Mouse (Mus musculus) kidney, postnatal 0 days (tissue): ENCODE measurements around the gene Tnnt3. TPM values are rescaled to one million over a fixed set of nuclear protein-coding genes. Genes with fewer than 3 reads are reported as not detected.

Experiments
- ATAC-seq: fragments of 200-750 bp; cut with Nextera tagmentation; replicated peaks from 2 replicates; pipeline ENCODE4 v1.8.0; 2017; ENCODE audit warnings: low read depth, moderate number of reproducible peaks, moderate TSS enrichment, moderate library complexity; ENCODE audit not compliant: low FRiP score
- DNase-seq: peaks from one replicate; pipeline ENCODE4 v3.0.0-alpha.2; 2016; ENCODE audit warnings: low spot score
- H3K27ac ChIP-seq: fragments of 300-500 bp; sonication (generic); 2 replicates; pipeline ENCODE4 v1.5.1; 2014; ENCODE audit warnings: mild to moderate bottlenecking
- H3K27me3 ChIP-seq: fragments of 300-500 bp; sonication (generic); 2 replicates; pipeline ENCODE4 v1.6.1; 2014; ENCODE audit warnings: low read length, mixed read lengths; ENCODE audit not compliant: insufficient read depth
- H3K36me3 ChIP-seq: fragments of 300-500 bp; sonication (generic); 2 replicates; pipeline ENCODE4 v1.6.1; 2014; ENCODE audit warnings: low read length, mixed read lengths; ENCODE audit not compliant: insufficient read depth
- H3K4me1 ChIP-seq: fragments of 300-500 bp; sonication (generic); replicated peaks from 2 replicates; pipeline ENCODE4 v1.6.1; 2014; ENCODE audit warnings: antibody characterized with exemption, low read length, mixed read lengths; ENCODE audit not compliant: insufficient read depth
- H3K4me2 ChIP-seq: fragments of 300-500 bp; sonication (generic); 2 replicates; pipeline ENCODE4 v1.6.1; 2014; ENCODE audit warnings: mild to moderate bottlenecking, low read length, moderate library complexity, mixed read lengths
- H3K4me3 ChIP-seq: fragments of 300-500 bp; sonication (generic); replicated peaks from 2 replicates; pipeline ENCODE4 v1.5.1; 2014; ENCODE audit warnings: low read depth, low read length
- H3K9ac ChIP-seq: fragments of 300-500 bp; sonication (generic); 2 replicates; pipeline ENCODE4 v1.6.1; 2014; ENCODE audit warnings: low read depth, low read length
- H3K9me3 ChIP-seq: fragments of 300-500 bp; sonication (generic); replicated peaks from 2 replicates; pipeline ENCODE4 v1.6.1; 2016; ENCODE audit warnings: low read length, inconsistent platforms, mixed read lengths
- CTCF ChIP-seq: IDR thresholded peaks from 2 replicates; pipeline ENCODE4 v1.5.1; 2016; ENCODE audit warnings: antibody characterized with exemption, low read depth, mild to moderate bottlenecking, moderate library complexity
- WGBS: fragments of 180-500 bp; shearing (Covaris S2); extraction: QIAGEN DNeasy Blood & Tissue Kit; methylation state at CpG from one replicate; pipeline ENCODE4 v1.1.7; 2014; 5-methylcytosine and 5-hydroxymethylcytosine counted together
- polyA plus RNA-seq: library from polyadenylated mRNA; unstranded; fragments of >200 nt; fragmentation: Nextera tagmentation; extraction: Ambion mirVana; gene quantifications from 2 replicates; pipeline ENCODE4 v1.2.1, GENCODE M21; 2015

The Tnnt3 gene
- polyA plus RNA-seq, 1 experiment from 2014 or later: 3.4 TPM

- Histone ChIP-seq H3K9me3 (no peaks in the 10 kb centered on the region), H3K36me3 (no peaks in the 10 kb centered on the region), H3K4me1 (peaks cover 34% of the 10 kb centered on the region), H3K4me3 (no peak overlapping the region), H3K4me2 (no peak overlapping the region), H3K27me3 (no peaks in the 10 kb centered on the region), H3K27ac (peak overlapping the region; percentile 21; the same call in 1 of the 2 replicates), H3K9ac (no peak overlapping the region)
- TF ChIP-seq CTCF: no peak
- ATAC-seq (peak; percentile 44), DNase-seq (peak; percentile 61)
- WGBS: 27% methylated on average over 11 of the region's 11 CpGs
These were observed 66.5 kb downstream of the Tnnt3 start for GRCm38 (mm10) chr7:142564955-142565643.

Other genes with a start within 250 kb of the Tnnt3 start
- not detected in 2 replicates for gene Gm2431, start 240.5 kb upstream of the Tnnt3 start, polyA plus RNA-seq
- gene Gm4559, start 224.5 kb upstream of the Tnnt3 start, polyA plus RNA-seq: not detected in 2 replicates
- not detected in 2 replicates for gene Krtap5-1, start 201.7 kb upstream of the Tnnt3 start, polyA plus RNA-seq
- not detected in 2 replicates for gene Krtap5-4, start 195.3 kb upstream of the Tnnt3 start, polyA plus RNA-seq
- gene Ifitm10, start 125.1 kb upstream of the Tnnt3 start, polyA plus RNA-seq: 3.6 and 3.9 TPM in 2 replicates
- gene Gm49369, start 116.2 kb upstream of the Tnnt3 start, polyA plus RNA-seq: not detected in 2 replicates
- 575 and 586 TPM in 2 replicates for gene Ctsd, start 110.8 kb upstream of the Tnnt3 start, polyA plus RNA-seq
- gene Syt8, start 64.0 kb upstream of the Tnnt3 start, polyA plus RNA-seq: 2.5 and 4.8 TPM in 2 replicates
- gene Tnni2, start 57.0 kb upstream of the Tnnt3 start, polyA plus RNA-seq: 2.2 and 3.0 TPM in 2 replicates
- gene Lsp1, start 38.0 kb upstream of the Tnnt3 start, polyA plus RNA-seq: 161 and 165 TPM in 2 replicates
- gene Mrpl23, start 33.9 kb downstream of the Tnnt3 start, polyA plus RNA-seq: 21.3 and 22.6 TPM in 2 replicates
- gene Igf2, start 168.0 kb downstream of the Tnnt3 start, polyA plus RNA-seq: 297 and 337 TPM in 2 replicates
- not detected in 2 replicates for gene Gm49394, start 171.1 kb downstream of the Tnnt3 start, polyA plus RNA-seq
- not detected in 2 replicates for gene Ins2, start 244.5 kb downstream of the Tnnt3 start, polyA plus RNA-seq